In genomic region chr6:99995970-99996956, GRCm38 (mm10) we compare ENCODE assay signal across 10 mouse cellular contexts.
A peak's percentile ranks its signal among the peaks of the same experiment; 100 is the strongest.
DNase-seq lines count a peak whose midpoint lies in the region; ATAC-seq and TF ChIP-seq lines count a peak whose summit lies in the region.
"Had no signal": no experiment of that assay in that cellular context is flagged by ENCODE, and none has a peak within 500 bp of the region (broad histone marks: within the 10 kb centered on the region; RNA-seq: fewer than 3 reads in every experiment).

No protein-coding gene starts in this region.

- no peak for DNase-seq in liver
- DNase-seq in liver, postnatal 0 days = no peak
- DNase-seq in right cerebral cortex, postnatal 14 days = no peak
- no peak for DNase-seq in frontal cortex, postnatal 10 days (ENCODE audit: low spot score in 2 of 2)
- DNase-seq: gastrocnemius, postnatal 25 days; kidney, postnatal 14 days had no signal

- no peaks in the 10 kb centered on the region; the same call in 1 of the 2 replicates for H3K4me1 ChIP-seq in liver, embryonic 12.5 days
- H3K4me1 ChIP-seq in forebrain, embryonic 13.5 days = peaks cover 47% of the 10 kb centered on the region
- peaks cover 11% of the 10 kb centered on the region for H3K4me1 ChIP-seq in liver, postnatal 0 days (ENCODE audit: insufficient read depth)
- peaks cover 22% of the 10 kb centered on the region for H3K4me1 ChIP-seq in stomach, embryonic 15.5 days

- 57% methylated on average over 15 of the region's 15 CpGs for WGBS in liver, embryonic 12.5 days (ENCODE audit: insufficient replicate concordance)
- 23% methylated on average over 15 of the region's 15 CpGs for WGBS in forebrain, embryonic 13.5 days
- 54% methylated on average over 15 of the region's 15 CpGs for WGBS in liver, postnatal 0 days (ENCODE audit: insufficient replicate concordance)
- 51% methylated on average over 15 of the region's 15 CpGs for WGBS in stomach, embryonic 15.5 days

- H3K4me2 ChIP-seq in liver, embryonic 12.5 days = no peak overlapping the region
- peak overlapping the region; percentile 10; the same call in 1 of the 2 replicates for H3K4me2 ChIP-seq in forebrain, embryonic 13.5 days
- H3K4me2 ChIP-seq in liver, postnatal 0 days (ENCODE audit: low read depth, low read length) = peak overlapping the region; percentile 18; the same call in 1 of the 2 replicates
- H3K4me2 ChIP-seq in stomach, embryonic 15.5 days = no peak overlapping the region
- H3K4me2 ChIP-seq: embryonic facial prominence, embryonic 12.5 days had no signal

- no peaks in the 10 kb centered on the region for H3K9me3 ChIP-seq in liver, embryonic 12.5 days (replicated peaks)
- no peaks in the 10 kb centered on the region for H3K9me3 ChIP-seq in forebrain, embryonic 13.5 days (replicated peaks)
- H3K9me3 ChIP-seq in liver, postnatal 0 days (ENCODE audit: low read length) = no peaks in the 10 kb centered on the region
- H3K9me3 ChIP-seq in stomach, embryonic 15.5 days = no peaks in the 10 kb centered on the region
- H3K9me3 ChIP-seq: embryonic facial prominence, embryonic 12.5 days had no signal

- H3K36me3 ChIP-seq in liver, embryonic 12.5 days = no peaks in the 10 kb centered on the region
- no peaks in the 10 kb centered on the region for H3K36me3 ChIP-seq in forebrain, embryonic 13.5 days (ENCODE audit: poor library complexity, severe bottlenecking)
- H3K36me3 ChIP-seq in liver, postnatal 0 days (replicated peaks; ENCODE audit: insufficient read depth, low read length) = no peaks in the 10 kb centered on the region
- H3K36me3 ChIP-seq in stomach, embryonic 15.5 days = no peaks in the 10 kb centered on the region
- H3K36me3 ChIP-seq: embryonic facial prominence, embryonic 12.5 days had no signal

- no peak for TF ChIP-seq EP300 in liver, postnatal 0 days (IDR thresholded peaks at IDR 0.05; ENCODE audit: low read depth)

- no peak for TF ChIP-seq CTCF in liver, postnatal 0 days (IDR thresholded peaks at IDR 0.05; ENCODE audit: low read depth)

- H3K9ac ChIP-seq in liver, embryonic 12.5 days = no peak overlapping the region
- H3K9ac ChIP-seq in forebrain, embryonic 13.5 days = no peak overlapping the region
- no peak overlapping the region for H3K9ac ChIP-seq in liver, postnatal 0 days (replicated peaks)
- no peak overlapping the region for H3K9ac ChIP-seq in stomach, embryonic 15.5 days
- H3K9ac ChIP-seq: embryonic facial prominence, embryonic 12.5 days had no signal

- ATAC-seq in liver, embryonic 12.5 days = 0 out of 2 replicates have a peak, but pooled peaks have one; percentile 28
- ATAC-seq in forebrain, embryonic 13.5 days = peak; percentile 48
- no peak for ATAC-seq in liver, postnatal 0 days
- peak; percentile 80 for ATAC-seq in stomach, embryonic 15.5 days (ENCODE audit: insufficient read depth, low FRiP score, low read depth)

- H3K4me3 ChIP-seq in liver, embryonic 12.5 days = no peak overlapping the region
- no peak overlapping the region for H3K4me3 ChIP-seq in forebrain, embryonic 13.5 days
- H3K4me3 ChIP-seq in liver, postnatal 0 days (ENCODE audit: low read depth, low read length) = no peak overlapping the region
- H3K4me3 ChIP-seq in stomach, embryonic 15.5 days (replicated peaks) = no peak overlapping the region
- H3K4me3 ChIP-seq: embryonic facial prominence, embryonic 12.5 days had no signal

- H3K27me3 ChIP-seq in liver, embryonic 12.5 days (replicated peaks) = peaks cover 15% of the 10 kb centered on the region
- H3K27me3 ChIP-seq in forebrain, embryonic 13.5 days = peaks cover 16% of the 10 kb centered on the region
- no peaks in the 10 kb centered on the region for H3K27me3 ChIP-seq in liver, postnatal 0 days (ENCODE audit: insufficient read depth, low read length)
- H3K27me3 ChIP-seq in stomach, embryonic 15.5 days (replicated peaks) = no peaks in the 10 kb centered on the region

- no peak overlapping the region for H3K27ac ChIP-seq in liver, embryonic 12.5 days
- peak overlapping the region; percentile 40; the same call in 1 of the 2 replicates for H3K27ac ChIP-seq in forebrain, embryonic 13.5 days
- no peak overlapping the region for H3K27ac ChIP-seq in liver, postnatal 0 days (ENCODE audit: low read depth)
- H3K27ac ChIP-seq in stomach, embryonic 15.5 days = no peak overlapping the region
- H3K27ac ChIP-seq: embryonic facial prominence, embryonic 12.5 days had no signal

Comparison
In these comparisons a context has a peak if more than half of its experiments do, and no peak if none do; other contexts are left out.
1. H3K4me2 ChIP-seq: peak in forebrain, embryonic 13.5 days (single experiment) and liver, postnatal 0 days (single experiment); none in liver, embryonic 12.5 days (single experiment) and stomach, embryonic 15.5 days (single experiment).